Mouse (Mus musculus) adrenal gland, postnatal 25 days (tissue): ENCODE results near the gene Mrln. TPM values are rescaled to one million over a fixed set of nuclear protein-coding genes. Genes with fewer than 3 reads are reported as not detected.
"Not testable (repeated sequence)": the region's sequence is repeated elsewhere in the genome, so short reads cannot be mapped to it uniquely, and the experiment has no call there.

Experiments used
- DNase-seq: peaks from one replicate; pipeline ENCODE4 v3.0.0; 2021; ENCODE audit warnings: mixed read lengths
- total RNA-seq: library from RNA; stranded (reverse); gene quantifications from 2 replicates; pipeline ENCODE4 v1.2.3, GENCODE M21; 2021

Mrln gene
- total RNA-seq, 1 experiment from 2014 or later = not detected

DNA sequence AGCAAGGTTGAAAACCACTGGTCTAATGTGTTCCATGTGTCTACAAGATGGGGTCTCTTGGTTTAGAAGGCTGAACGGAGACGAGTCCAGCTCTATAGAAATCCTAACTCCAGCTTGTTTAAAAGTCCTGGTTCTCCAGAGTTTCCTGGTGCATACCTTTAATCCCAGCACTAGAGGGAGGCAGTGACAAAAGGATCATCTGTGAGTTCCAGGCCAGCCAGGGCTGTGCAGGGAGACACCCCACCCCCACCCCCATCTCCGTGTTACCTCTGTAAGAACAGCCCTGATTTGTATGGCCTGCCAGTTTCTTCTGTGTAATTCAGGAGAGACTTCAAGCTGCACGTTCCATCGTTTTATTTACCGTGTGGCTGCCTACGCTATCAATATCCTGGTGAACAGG lies 8.7 kb upstream of the Mrln start:
- DNase-seq = no peak

DNA sequence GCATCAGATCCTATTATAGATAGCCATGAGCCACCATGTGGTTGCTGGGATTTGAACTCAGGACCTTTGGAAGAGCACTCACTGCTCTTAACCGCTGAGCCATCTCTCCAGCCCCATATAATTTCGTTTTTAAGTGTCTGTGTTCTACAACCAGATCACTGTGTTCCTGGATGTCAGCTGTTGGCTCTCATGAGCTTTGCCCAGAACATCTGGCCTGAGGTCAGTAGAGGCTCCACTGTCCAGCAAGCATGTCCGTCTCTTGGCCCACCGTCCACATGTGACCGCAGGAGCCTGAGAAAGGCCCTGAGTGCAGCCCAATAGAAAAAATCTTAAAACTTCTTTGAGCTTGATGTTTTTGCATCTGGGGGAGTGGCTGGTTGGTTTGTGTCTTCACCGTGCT lies 7.8 kb upstream of the Mrln start:
- no peak for DNase-seq

DNA sequence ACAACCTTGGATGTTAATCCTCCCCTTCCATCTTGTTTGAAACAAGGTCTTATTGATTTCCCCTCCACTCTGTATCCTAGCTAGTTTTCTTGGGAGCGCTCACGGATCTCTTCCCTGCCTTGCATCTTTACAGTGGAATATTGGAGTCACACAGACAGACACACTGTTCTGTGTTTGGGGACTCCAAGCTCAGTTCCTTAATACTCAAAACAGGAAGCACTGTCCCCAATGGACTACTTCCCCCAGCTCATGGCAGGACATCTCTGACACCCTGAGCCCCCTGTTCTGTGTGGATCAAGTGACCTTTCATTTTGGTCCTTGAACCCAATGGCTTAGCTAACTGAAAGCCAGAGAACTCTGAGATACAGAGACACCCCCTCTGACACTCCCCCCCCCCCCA lies 6.9 kb upstream of the Mrln start:
- no peak for DNase-seq

DNA sequence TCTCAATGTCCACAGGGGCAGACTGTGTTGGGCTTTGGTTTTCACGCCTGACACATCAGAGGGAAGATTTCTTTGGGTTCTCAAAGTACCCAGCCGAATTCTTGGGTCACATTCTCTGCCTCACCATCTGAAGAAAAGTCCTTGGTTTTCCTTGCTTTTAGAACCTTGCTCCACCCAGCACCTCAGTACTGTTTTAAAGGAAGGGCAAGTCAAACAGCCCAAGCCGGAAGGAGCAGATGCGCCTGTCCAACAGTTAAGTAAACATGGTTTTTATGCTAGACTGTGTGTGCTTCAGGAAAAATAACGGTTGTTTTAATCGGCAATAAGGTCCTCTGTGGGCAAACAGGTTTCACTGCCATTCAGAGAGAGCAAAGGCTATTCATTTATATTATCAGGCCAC lies 6.5 kb upstream of the Mrln start:
- no peak for DNase-seq

DNA sequence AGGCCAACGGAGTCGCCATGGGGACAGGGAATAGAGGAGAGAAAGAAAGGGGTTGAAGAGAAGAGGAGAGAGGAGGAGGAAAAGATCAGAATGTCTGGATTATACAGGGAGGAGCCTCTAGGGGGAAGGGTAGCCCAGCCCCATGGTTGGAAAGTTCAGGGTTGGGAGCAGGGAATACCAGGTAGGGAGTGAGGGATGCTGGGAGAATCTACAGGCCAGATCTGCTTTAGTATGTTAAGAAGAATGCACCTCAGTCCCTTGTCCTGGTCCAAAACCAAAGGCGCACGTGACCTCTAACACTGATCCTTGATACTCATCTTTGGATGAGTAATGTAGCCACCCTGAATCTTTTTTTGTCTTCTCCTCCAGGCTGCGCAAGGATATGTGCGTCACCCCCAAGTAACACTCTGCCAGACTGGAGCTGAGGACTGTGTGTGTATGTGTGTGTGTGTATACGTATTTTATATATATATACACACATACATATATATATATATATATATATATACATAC lies 5.5 kb upstream of the Mrln start:
- peak; percentile 36 for DNase-seq

DNA sequence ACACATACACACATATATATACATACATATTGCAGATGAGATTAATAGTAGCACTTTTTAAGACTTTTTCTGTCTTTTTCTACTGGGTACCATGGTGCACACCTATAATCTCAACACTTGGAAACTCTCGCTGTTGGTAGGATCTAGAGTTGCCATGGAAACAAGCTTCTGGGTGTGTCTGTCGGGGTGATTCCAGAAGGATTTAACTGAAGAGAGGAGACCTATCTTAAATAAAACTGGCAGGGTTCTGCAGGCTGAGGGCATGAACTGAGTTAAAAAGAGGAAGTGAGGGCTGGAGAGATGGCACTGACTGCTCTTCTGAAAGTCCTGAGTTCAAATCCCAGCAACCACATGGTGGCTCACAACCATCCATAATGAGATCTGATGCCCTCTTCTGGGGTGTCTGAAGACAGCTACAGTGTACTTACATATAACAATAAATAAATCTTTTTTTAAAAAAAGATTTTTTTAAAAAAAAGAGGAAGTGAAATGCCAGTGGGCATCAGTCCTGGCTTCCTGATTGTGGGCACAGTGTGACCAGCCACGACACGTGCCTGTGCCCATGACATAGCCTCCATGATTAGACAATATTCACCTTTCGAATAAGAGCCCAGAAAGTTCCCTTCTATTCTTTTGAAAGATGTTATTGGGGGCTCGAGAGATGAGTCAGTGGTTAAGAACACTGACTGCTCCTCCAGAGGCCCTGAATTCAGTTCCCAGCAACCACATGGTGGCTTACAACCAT lies 4.8 kb upstream of the Mrln start:
- no peak for DNase-seq

DNA sequence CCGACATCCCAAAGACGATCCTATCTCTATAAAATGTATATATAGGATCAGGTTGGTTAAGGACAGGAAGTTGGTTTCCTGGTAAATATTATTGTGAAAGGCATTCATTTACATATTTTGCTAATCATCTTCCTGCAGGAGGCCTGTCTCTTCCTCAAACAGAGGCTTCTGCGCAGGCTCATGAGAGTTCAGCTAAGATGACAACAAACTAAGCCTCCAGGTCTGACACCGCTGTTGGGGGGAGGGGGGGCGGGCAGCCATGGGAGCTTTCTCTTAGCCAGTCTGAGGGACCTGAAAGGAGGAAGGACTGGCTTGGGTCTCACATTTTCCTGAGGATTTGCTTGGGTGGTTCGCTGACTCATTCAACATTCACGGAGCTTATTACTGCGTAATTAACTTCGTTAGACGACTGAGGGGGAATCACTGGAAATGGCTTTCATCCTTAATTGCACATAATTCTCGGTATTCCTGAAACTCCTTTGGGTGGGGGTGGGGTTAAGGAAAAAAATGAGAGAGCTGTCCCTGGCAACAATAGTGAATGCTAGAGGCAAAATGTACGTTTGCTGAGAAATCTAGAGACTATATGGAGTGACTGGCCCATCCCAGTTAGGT lies 3.5 kb upstream of the Mrln start:
- no peak for DNase-seq

DNA sequence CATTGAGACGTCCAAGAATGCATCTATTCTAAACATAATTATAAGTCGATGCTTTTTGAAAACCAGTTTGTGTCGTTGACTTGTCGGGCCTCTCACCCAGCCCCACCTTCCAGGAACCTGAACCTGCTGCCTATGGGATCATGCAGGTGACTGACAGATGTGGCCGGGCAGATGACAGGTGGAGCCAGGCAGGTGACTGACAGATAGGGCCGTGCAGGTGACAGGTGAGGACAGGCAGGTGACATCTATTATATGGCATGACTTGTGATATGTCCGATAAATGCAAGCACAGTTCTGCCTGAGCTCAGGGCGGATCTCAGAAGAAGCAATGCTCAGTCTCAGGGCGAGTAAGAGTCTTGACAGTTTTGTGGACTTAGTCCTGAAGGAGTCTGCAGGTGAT lies 6.8 kb downstream of the Mrln start:
- DNase-seq = no peak

DNA sequence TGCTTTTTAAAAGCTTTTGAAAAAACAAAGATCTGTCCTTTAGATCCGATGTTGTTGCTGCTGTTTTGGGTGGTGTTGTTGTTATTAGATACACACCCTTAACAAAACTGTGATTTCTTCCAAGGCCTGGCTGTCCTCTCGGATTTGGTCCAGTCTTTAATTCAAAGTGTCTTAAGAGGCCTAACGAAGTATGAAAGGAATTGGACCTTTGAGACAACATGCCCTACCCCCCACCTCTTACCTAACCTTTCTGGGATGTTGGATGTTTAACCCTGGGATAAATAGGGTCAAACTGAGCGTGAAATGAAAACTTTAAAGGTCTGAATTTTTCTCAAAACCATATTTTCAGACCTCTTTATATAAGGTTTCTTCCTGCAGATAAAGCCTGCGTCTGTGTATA lies 16.5 kb downstream of the Mrln start:
- DNase-seq = no peak

DNA sequence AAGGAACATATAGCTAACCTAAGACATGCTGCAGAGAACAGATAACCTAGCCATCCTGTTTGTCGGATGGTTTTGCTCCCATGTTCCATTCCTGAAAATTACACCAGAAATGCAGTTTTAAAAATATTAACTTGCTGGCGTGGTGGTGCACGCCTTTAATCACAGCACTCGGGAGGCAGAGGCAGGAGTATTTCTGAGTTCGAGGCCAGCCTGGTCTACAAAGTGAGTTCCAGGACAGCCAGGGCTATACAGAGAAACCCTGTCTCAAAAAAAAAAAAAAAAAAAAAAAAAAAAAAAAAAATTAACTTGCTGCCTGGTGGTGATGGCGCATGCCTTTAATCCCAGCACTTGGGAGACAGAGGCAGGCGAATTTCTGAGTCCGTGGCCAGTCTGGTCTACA lies 17.8 kb downstream of the Mrln start:
- not testable (repeated sequence) for DNase-seq

DNA sequence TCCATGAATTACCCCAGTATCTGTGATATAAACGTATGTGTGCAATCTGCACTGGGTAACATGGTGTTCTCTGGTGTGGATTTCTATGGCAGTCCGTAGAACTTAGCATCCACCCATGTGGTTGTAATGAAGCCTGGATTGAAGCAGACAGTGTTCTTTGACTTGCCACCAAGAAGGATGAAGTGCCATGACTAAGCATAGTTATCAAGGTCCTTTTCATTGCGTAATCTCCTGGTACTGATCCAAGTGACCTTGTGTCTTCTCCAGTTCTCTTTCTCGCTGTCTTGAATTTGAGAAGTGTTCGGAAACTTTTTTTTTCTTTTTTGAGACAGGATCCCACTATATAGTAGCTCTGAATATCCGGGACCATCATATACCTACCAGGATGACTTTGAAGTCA lies 20.1 kb downstream of the Mrln start:
- DNase-seq = no peak

DNA sequence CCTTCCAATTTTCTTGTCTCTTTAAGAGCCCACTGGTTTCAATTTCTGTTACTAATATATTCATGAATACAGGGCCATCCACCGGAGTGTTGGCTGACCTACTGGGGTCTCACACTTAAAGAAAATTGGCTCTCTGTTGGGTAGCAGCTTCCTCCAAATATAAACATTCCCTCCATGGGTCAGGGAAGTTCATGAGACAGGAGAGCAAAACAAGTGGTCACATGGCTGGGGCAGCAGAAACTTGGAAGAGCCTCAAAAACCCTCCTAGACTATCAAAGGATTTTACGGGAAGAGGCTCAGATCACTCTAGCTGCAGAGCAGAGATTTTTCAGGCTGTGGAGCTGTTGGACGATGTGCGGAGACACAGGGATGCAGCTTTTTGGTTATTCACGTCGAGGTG lies 21.3 kb downstream of the Mrln start:
- DNase-seq = no peak

DNA sequence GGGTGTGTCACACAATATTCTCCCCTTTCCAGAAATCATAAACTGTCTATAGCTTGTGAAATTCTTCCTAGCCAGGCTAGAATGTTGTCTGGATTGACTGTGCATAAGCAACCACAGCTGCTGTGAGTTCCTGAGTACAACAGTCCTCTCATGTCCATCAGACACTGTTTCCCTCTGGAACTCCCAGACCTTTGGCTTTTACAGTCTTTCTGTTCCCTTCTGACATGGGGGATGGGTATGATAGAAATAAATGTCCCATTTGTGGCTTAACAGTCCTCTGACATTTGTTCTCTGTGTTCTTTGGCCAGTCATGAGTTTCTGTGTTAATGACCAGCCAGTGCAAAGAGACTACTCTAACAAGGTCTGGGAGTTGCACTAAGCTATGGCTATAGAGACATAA lies 22.1 kb downstream of the Mrln start:
- no peak for DNase-seq

DNA sequence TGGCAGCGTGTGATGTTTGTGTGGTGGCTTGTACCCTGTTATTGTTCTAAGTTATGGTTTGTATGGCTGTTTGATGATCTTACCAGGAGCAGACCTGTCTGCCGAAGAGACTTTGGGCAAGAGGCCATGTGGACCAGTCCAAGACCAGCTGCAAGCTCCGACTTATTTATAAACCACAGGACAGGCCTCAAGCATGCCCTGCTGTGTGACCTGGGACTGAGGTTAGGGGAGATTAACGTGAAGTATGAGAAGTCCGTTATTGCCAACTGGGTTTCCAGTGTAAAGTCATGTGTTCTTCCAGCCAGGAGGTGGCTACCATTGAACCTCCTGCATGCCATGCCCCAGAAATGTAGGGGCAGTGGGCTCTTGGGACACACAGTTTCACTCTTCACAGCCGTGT lies 25.9 kb downstream of the Mrln start:
- no peak for DNase-seq

DNA sequence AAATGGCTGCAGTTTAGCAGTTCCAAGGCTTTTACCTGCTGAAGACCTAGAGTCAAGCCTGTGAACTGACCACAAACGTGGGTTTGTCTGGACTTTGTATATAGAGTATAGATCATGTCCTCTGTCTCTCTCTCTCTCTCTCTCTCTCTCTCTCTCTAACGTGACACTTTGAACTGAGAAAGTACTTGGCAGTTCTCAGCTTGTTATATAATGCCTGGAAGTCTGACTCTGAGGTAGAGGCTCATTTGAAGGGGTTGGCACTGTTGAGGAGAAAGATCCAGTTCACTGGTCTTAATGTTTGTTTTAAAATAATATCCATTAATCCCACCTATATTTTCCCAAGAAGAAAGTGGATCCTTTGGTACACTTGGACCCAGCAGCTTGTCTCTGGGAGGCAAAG lies 33.5 kb downstream of the Mrln start:
- no peak for DNase-seq

DNA sequence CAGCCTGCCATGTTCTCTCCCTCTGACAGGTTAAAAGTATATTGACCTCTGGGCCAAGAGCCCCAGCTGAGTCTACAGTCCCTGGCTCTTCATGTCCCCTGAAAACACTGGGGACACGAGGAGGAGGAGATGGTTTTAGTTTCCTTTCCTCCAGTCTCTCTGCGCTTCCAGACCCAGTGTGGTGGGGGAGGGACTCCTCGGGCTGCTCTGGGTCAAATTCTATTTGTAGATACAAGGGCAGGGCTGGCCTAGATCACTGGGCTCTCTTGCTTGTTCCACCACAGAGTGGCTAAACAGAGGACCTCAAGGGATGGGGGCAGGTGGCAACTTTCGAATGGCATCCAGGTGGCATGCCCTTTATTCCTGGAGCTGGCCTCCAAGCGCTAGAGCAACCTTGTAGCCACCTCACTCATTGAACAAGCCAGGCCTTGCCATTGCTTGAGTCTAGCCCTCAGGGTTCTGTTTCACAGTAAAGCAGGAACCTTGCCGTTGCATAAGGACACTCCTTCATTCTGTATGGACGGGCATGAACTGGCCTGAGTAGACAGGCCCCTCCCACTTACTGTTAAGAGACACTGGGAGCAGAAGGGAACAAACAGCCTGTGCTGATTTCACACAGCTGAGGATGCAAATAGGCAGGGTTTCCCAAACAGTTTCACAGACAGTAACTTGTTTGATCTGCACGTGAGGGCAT lies 38.4 kb downstream of the Mrln start:
- DNase-seq = no peak

DNA sequence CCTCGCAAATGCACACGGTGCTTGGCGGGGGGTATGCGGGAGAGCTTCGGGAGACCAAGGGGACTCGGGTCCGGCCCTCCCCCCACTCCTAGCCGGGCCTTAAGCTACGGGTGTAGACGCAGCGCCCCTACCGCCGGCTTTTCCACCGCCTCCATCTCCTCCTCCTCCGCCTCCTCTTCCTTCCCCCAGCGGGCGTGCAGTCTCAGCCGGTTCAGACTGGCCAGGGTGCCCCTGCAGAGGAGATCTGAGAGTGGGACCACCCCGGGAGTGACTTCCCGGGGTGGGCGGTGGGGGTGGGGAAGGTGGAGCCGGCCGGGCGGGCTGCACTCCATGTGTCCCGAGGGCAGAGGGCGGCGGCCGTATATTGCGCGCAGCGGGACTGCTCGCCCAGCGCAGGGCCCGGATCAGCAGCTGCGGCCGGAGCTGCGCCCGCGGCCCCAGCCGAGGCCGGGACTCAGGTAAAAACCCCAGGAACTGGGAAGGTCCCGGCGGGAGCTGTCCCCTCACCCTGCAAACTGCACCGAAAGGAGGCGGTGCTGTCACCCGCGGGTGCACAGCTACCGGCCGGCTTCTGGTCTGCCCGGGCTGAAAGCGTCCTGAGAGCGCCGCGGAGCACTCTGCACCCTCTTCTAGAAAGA lies 40.6 kb downstream of the Mrln start, which contains the start of gene Slc16a9:
Gene Slc16a9 (plus strand): TSS at position 180 of the 638 bp plus-strand sequence.
- DNase-seq = peak; percentile 71

DNA sequence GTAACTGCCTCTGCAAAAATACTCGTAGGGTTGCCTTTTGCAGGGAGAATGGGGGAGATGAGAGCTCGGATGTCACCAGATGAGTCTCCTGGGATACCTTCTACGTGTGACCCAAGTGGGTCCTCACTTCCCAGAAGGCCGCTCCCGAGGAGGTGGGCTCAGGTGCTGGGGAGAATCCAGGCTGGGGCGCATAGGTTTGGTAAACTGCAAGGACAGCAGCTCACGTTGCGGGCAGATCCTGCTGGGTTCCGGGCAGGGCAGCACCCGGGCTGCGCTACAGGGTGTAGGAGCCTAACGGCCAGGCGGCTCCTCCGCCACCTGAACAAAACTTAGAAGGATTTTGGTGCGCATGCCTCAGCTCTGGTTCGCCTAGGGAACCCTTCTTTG lies 41.1 kb downstream of the Mrln start:
- peak; percentile 35 for DNase-seq

DNA sequence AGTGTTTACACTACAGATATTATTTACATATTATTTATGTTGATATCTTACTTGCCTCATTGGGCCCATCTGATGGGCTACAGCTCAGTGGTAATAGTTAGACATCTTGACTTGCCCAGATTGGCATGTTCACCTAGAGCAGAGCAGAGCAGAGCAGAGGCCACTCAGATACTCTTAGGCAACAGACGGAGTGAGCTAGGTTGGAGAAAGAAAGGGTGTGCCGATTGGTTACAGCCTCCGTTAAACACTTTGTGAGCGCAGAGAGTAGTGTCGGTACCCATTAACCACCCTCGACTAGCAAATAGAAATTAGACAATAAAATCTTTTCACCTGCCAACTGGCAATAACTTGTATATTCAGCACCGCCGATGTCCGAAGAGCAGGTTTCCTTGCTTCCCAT lies 41.6 kb downstream of the Mrln start:
- DNase-seq = no peak

DNA sequence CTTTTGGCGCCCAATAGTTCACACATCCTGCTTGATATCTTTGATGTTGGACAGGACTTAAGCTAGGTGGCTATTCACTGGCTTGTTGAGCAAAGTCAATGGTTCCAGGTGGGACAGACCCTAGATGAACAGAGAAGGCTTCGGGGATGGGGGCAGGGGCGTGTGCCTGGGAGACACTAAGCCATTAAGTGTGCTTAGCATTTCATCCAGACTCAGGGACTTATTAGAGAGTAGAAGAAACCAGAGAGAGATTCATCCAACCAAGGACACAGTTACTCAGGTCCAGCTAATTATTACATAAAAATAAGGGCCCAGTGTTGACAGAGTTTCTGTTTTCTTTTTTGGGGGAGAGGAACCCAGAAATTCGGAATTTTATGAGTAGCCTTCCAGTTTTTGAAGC lies 45.9 kb downstream of the Mrln start:
- no peak for DNase-seq

DNA sequence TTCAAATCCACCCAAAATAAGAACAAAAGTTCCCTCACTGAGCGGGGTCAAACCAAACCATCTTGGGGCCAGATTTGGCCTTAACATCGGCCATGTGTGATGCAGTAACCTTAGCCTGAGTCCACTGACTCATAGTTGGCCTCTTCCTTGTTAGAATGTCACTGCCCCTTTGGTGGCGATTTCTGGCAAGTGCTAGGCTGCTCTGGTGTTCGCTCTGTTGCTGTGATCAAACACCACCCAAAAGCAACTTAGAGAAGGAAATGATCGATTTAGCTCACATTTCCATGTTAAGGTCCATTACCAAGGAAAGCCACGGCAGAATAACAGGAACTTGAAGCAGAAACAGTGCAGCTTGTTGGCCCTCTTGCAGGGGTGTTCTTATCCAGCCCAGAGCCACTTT lies 46.3 kb downstream of the Mrln start:
- DNase-seq = peak; percentile 10

DNA sequence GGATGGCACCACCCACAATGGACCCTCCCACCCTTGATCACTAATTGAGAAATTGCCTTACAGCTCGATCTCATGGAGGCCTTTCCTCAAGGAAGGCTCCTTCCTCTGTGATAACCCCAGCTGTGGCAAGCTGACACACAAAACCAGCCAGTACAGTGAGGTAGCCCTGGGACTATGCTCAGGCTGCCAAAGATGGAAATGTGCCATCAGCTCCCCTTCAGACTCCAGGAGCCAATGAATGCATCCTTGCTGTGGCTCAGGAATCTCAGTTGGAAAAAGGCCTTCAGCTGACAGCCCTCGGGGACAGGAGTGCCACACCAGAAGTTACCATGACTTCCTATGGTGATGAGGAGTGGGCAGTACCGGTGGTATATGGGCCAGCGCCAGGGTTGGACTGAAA lies 50.2 kb downstream of the Mrln start:
- no peak for DNase-seq

DNA sequence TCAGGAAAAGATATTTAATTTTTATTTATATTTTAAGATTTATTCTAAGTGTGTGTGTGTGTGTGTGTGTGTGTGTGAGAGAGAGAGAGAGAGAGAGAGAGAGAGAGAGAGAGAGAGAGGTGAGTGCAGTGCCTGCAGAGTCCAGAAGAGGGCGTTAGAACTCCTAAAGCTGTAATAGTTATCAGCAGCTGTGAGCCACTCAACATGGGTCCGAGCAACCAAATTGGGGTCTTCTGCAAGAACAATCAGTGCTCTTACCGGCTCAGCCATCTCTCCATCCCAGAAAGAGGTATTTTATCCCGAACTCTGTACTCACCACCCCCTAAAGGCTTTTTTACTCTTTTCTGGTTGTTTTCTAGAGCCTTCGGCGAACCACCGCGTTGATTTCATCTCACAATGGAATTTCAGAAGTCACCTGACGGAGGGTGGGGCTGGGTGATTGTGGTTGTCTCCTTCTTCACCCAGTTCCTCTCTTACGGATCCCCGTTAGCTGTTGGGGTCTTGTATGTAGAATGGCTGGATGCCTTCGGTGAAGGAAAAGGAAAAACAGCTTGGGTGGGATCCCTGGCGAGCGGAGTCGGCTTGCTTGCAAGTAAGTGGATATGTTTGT lies 51.2 kb downstream of the Mrln start:
- no peak for DNase-seq
